Mouse (Mus musculus) lung, postnatal 0 days (tissue): ENCODE results near the gene Fam120a.

Source experiments
- CTCF ChIP-seq: IDR thresholded peaks from 2 replicates; pipeline ENCODE4 v1.5.1; 2016; ENCODE audit warnings: antibody characterized with exemption, mild to moderate bottlenecking
- EP300 ChIP-seq: IDR thresholded peaks from 2 replicates; pipeline ENCODE4 v1.6.1; 2016; ENCODE audit warnings: antibody characterized with exemption, mild to moderate bottlenecking, control low read depth

DNA sequence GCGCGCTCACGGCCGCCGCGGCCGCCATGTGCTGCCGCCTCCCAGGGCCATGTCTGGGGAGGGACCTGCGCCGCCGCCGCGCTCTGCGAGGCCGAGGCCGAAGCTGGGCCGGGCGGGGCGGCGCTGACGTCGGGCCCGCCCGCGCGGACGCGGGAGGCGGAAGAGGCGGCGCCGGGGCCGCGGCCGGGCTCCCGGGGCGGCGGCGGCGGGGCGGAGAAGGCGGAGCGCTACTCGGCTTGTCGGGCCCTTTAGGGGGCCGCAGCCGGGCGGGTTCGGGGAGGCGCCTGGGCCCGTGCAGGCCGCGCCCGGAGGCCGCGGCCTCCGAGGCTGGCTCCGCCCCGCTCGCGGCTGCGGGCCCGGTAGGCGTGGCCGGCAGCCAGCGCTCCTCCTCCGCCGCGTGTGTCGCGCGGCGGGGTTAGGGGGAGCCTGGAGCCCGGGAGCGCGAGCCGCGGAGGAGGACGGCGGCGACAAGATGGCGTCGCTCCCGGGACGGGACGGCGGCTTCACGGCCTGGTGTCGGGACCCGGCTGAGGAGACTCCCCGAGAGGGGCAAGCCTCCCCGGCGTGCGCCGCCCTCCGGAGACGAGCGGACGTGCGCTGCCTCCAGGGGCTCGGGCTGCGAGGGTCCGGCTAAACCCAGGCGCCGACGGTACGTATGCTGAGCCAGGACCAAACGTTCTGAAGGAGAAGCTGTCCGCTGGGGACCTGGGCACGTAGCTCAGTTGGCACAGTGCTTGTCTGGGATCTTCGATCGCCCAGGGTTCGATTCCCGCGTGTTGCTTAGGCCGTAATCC lies at the start of gene Fam120a:
- TF ChIP-seq CTCF: peak; percentile 63
- TF ChIP-seq EP300: no peak
